Mouse (Mus musculus): ENCODE measurements around the gene Txlna.

Txlna gene

GRCm38 (mm10) chr4:129640638-129641467 lies at the start of gene Txlna:
Gene Txlna, minus strand, starts transcription at chr4:129641065.
- peak; percentile 85 for ATAC-seq (ENCODE audit: insufficient number of reproducible peaks, low FRiP score, low TSS enrichment)

GRCm38 (mm10) chr4:129684531-129684930 lies 43.7 kb upstream of the Txlna start:
- ATAC-seq (ENCODE audit: insufficient number of reproducible peaks, low FRiP score, low TSS enrichment): no peak

- ATAC-seq (ENCODE audit: insufficient number of reproducible peaks, low FRiP score, low TSS enrichment): no peak
These were observed 43.1 kb upstream of the Txlna start for GRCm38 (mm10) chr4:129683901-129684493.

GRCm38 (mm10) chr4:129681837-129682236 lies 41.0 kb upstream of the Txlna start:
- no peak for ATAC-seq (ENCODE audit: insufficient number of reproducible peaks, low FRiP score, low TSS enrichment)

- no peak for ATAC-seq (ENCODE audit: insufficient number of reproducible peaks, low FRiP score, low TSS enrichment)
These were observed 32.1 kb upstream of the Txlna start for GRCm38 (mm10) chr4:129672878-129673449.

- ATAC-seq (ENCODE audit: insufficient number of reproducible peaks, low FRiP score, low TSS enrichment): peak; percentile 80; the same call in 1 of the 2 replicates
These were observed 31.4 kb upstream of the Txlna start, which contains the start of gene Kpna6 for GRCm38 (mm10) chr4:129672083-129672877. Gene Kpna6, minus strand, starts transcription at chr4:129672767.

GRCm38 (mm10) chr4:129671491-129672082 lies 30.7 kb upstream of the Txlna start:
- ATAC-seq (ENCODE audit: insufficient number of reproducible peaks, low FRiP score, low TSS enrichment): peak; percentile 24; the same call in 1 of the 2 replicates

GRCm38 (mm10) chr4:129662255-129662813 lies 21.5 kb upstream of the Txlna start:
- no peak for ATAC-seq (ENCODE audit: insufficient number of reproducible peaks, low FRiP score, low TSS enrichment)

GRCm38 (mm10) chr4:129661584-129661983 lies 20.7 kb upstream of the Txlna start:
- ATAC-seq (ENCODE audit: insufficient number of reproducible peaks, low FRiP score, low TSS enrichment): no peak

- ATAC-seq (ENCODE audit: insufficient number of reproducible peaks, low FRiP score, low TSS enrichment): no peak
These were observed 13.9 kb upstream of the Txlna start for GRCm38 (mm10) chr4:129654770-129655169.

GRCm38 (mm10) chr4:129650359-129650758 lies 9.5 kb upstream of the Txlna start:
- no peak for ATAC-seq (ENCODE audit: insufficient number of reproducible peaks, low FRiP score, low TSS enrichment)

- no peak for ATAC-seq (ENCODE audit: insufficient number of reproducible peaks, low FRiP score, low TSS enrichment)
These were observed 7.8 kb upstream of the Txlna start for GRCm38 (mm10) chr4:129648656-129649055.

GRCm38 (mm10) chr4:129645204-129645603 lies 4.3 kb upstream of the Txlna start:
- no peak for ATAC-seq (ENCODE audit: insufficient number of reproducible peaks, low FRiP score, low TSS enrichment)

- ATAC-seq (ENCODE audit: insufficient number of reproducible peaks, low FRiP score, low TSS enrichment): no peak
These were observed 891 bp upstream of the Txlna start for GRCm38 (mm10) chr4:129641756-129642155.

- no peak; the same call in 1 of the 2 replicates for ATAC-seq (ENCODE audit: insufficient number of reproducible peaks, low FRiP score, low TSS enrichment)
These were observed 696 bp downstream of the Txlna start for GRCm38 (mm10) chr4:129640101-129640637.

GRCm38 (mm10) chr4:129639221-129639620 lies 1.6 kb downstream of the Txlna start:
- ATAC-seq (ENCODE audit: insufficient number of reproducible peaks, low FRiP score, low TSS enrichment): no peak

GRCm38 (mm10) chr4:129633852-129634251 lies 7.0 kb downstream of the Txlna start:
- ATAC-seq (ENCODE audit: insufficient number of reproducible peaks, low FRiP score, low TSS enrichment): no peak

GRCm38 (mm10) chr4:129631867-129632266 lies 9.0 kb downstream of the Txlna start:
- ATAC-seq (ENCODE audit: insufficient number of reproducible peaks, low FRiP score, low TSS enrichment): no peak

- ATAC-seq (ENCODE audit: insufficient number of reproducible peaks, low FRiP score, low TSS enrichment): no peak
These were observed 9.9 kb downstream of the Txlna start for GRCm38 (mm10) chr4:129630944-129631343.
